Mouse (Mus musculus): ENCODE data around the gene Zbtb14. TPM values are rescaled to one million over a fixed set of nuclear protein-coding genes. Genes with fewer than 3 reads are reported as not detected.
A peak's percentile ranks its signal among the peaks of the same experiment; 100 is the strongest.

The Zbtb14 gene
- polyA plus RNA-seq, 1 experiment from 2014 or later, result 15.2 TPM

DNA sequence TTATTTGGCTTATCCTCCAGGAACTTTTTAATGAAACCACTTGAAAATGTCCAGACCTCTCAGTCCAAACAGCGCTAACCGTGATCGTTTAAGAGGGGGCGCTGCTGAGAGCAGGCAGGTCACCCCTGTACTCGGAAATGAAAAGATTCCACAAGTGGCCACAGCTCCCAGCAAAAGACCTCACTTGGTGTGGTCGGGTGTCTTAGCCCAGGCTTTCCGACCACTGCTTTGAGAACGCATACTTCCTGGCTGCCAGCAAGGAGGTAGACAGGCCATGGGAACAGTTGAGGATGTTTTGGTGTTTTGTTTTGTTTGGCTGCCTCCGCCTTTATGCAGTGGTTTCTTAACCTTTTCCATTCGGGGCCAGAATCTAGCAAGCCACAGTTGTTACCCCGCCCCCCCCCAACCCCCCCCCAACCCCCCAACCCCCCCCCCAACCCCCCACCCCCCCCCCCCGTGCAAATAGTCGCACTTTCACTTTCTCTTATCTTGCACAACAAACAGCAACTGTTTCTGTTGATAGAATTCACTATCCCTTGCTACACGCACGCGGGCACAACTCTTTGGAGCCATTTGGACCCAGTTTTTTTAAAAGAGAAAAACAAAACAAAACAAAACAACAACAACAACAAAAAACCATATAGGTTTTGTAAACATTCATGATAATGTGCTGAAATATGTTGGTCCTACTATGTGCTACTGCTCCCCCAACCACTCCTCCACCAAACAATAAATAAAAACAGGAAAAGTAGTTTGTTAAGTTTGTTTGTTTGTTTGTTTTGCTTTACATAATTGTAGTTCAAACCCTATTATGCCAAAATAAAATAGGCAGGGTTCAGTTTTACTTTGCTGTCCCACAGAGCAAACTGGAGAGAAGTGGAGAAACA is 13.5 kb downstream of the Zbtb14 start:
- H3K4me1 ChIP-seq (ENCODE audit: control insufficient read depth, insufficient read depth, low read length), result no peaks in the 10 kb centered on the region
- no peak overlapping the region for H3K4me3 ChIP-seq (ENCODE audit: low read depth, low read length)
- H3K36me3 ChIP-seq (ENCODE audit: control insufficient read depth, insufficient read depth, low read length), result 0 out of 2 replicates have a peak, but pooled peaks cover 3% of the 10 kb centered on the region
- no peaks in the 10 kb centered on the region for H3K9me3 ChIP-seq (ENCODE audit: control insufficient read depth, low read length)
- WGBS, result 30% methylated on average over 14 of the region's 16 CpGs
- H3K9ac ChIP-seq (ENCODE audit: low read depth, low read length), result no peak overlapping the region
- peak overlapping the region; percentile 34; the same call in 1 of the 2 replicates for H3K4me2 ChIP-seq (ENCODE audit: low read depth, low read length)
- H3K27me3 ChIP-seq (replicated peaks; ENCODE audit: control insufficient read depth, insufficient read depth, low read length), result no peaks in the 10 kb centered on the region
- ATAC-seq (ENCODE audit: low read depth) (no peak), DNase-seq (ENCODE audit: low spot score) (no peak)
- H3K27ac ChIP-seq (replicated peaks; ENCODE audit: low read depth, low read length), result no peak overlapping the region

GRCm38 (mm10) chr17:69397163-69397562 is 14.3 kb downstream of the Zbtb14 start:
- no peak overlapping the region for H3K9ac ChIP-seq (ENCODE audit: low read depth, low read length)
- 49% methylated on average over 5 of the region's 5 CpGs for WGBS
- no peak for ATAC-seq (ENCODE audit: low read depth)
- no peaks in the 10 kb centered on the region for H3K9me3 ChIP-seq (ENCODE audit: control insufficient read depth, low read length)
- no peak for DNase-seq (ENCODE audit: low spot score)
- H3K27me3 ChIP-seq (replicated peaks; ENCODE audit: control insufficient read depth, insufficient read depth, low read length), result no peaks in the 10 kb centered on the region
- H3K4me3 ChIP-seq (ENCODE audit: low read depth, low read length), result no peak overlapping the region
- H3K36me3 ChIP-seq (ENCODE audit: control insufficient read depth, insufficient read depth, low read length), result no peaks in the 10 kb centered on the region
- no peak overlapping the region for H3K4me2 ChIP-seq (ENCODE audit: low read depth, low read length)
- no peaks in the 10 kb centered on the region for H3K4me1 ChIP-seq (ENCODE audit: control insufficient read depth, insufficient read depth, low read length)
- no peak overlapping the region for H3K27ac ChIP-seq (replicated peaks; ENCODE audit: low read depth, low read length)

- DNase-seq (ENCODE audit: low spot score), result no peak
Observed at GRCm38 (mm10) chr17:69398092-69398491, 15.2 kb downstream of the Zbtb14 start.

DNA sequence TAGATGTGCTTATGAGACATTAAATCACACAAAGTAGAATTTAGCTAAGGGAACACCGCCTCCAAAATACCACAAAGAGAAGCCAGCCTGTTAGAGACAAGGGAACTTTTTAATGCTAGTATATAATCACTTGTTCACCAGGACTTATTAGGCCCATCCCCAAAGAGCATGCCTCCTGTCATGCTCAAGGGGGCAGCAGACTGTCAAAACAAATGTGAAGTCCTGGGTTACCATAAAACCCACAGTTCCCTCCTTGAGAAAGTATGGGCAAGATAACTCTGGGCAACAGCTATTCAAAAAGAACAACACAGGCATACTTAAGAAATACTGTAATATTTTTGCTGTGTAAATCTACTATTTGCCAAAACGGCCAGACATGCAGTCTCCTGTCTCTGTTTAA is 18.3 kb downstream of the Zbtb14 start:
- ATAC-seq (ENCODE audit: low read depth), result no peak

More at GRCm38 (mm10) chr17:69398092-69398491, 15.2 kb downstream of the Zbtb14 start:
- no peaks in the 10 kb centered on the region for H3K27me3 ChIP-seq (replicated peaks; ENCODE audit: control insufficient read depth, insufficient read depth, low read length)
- no peaks in the 10 kb centered on the region for H3K4me1 ChIP-seq (ENCODE audit: control insufficient read depth, insufficient read depth, low read length)
- no peaks in the 10 kb centered on the region for H3K36me3 ChIP-seq (ENCODE audit: control insufficient read depth, insufficient read depth, low read length)
- no peak overlapping the region for H3K4me3 ChIP-seq (ENCODE audit: low read depth, low read length)
- no peaks in the 10 kb centered on the region for H3K9me3 ChIP-seq (ENCODE audit: control insufficient read depth, low read length)
- H3K27ac ChIP-seq (replicated peaks; ENCODE audit: low read depth, low read length), result no peak overlapping the region
- no peak overlapping the region for H3K4me2 ChIP-seq (ENCODE audit: low read depth, low read length)
- H3K9ac ChIP-seq (ENCODE audit: low read depth, low read length), result no peak overlapping the region
- no peak for ATAC-seq (ENCODE audit: low read depth)

GRCm38 (mm10) chr17:69416163-69416562 is 33.3 kb downstream of the Zbtb14 start:
- H3K4me1 ChIP-seq (ENCODE audit: control insufficient read depth, insufficient read depth, low read length), result 0 out of 2 replicates have a peak, but pooled peaks cover 7% of the 10 kb centered on the region
- DNase-seq (ENCODE audit: low spot score), result no peak
- H3K4me3 ChIP-seq (ENCODE audit: low read depth, low read length), result peak overlapping the region; percentile 65
- H3K27me3 ChIP-seq (replicated peaks; ENCODE audit: control insufficient read depth, insufficient read depth, low read length), result no peaks in the 10 kb centered on the region
- peak overlapping the region; percentile 73 for H3K4me2 ChIP-seq (ENCODE audit: low read depth, low read length)
- peak overlapping the region; percentile 95; the same call in 1 of the 2 replicates for H3K27ac ChIP-seq (replicated peaks; ENCODE audit: low read depth, low read length)
- no peaks in the 10 kb centered on the region for H3K36me3 ChIP-seq (ENCODE audit: control insufficient read depth, insufficient read depth, low read length)
- no peak for ATAC-seq (ENCODE audit: low read depth)
- no peaks in the 10 kb centered on the region for H3K9me3 ChIP-seq (ENCODE audit: control insufficient read depth, low read length)
- peak overlapping the region; percentile 87 for H3K9ac ChIP-seq (ENCODE audit: low read depth, low read length)

More for the DNA sequence above, 18.3 kb downstream of the Zbtb14 start:
- 70% methylated on average over 2 of the region's 2 CpGs for WGBS
- no peaks in the 10 kb centered on the region for H3K4me1 ChIP-seq (ENCODE audit: control insufficient read depth, insufficient read depth, low read length)
- no peak overlapping the region for H3K9ac ChIP-seq (ENCODE audit: low read depth, low read length)
- H3K9me3 ChIP-seq (ENCODE audit: control insufficient read depth, low read length), result no peaks in the 10 kb centered on the region
- no peaks in the 10 kb centered on the region for H3K27me3 ChIP-seq (replicated peaks; ENCODE audit: control insufficient read depth, insufficient read depth, low read length)
- no peaks in the 10 kb centered on the region for H3K36me3 ChIP-seq (ENCODE audit: control insufficient read depth, insufficient read depth, low read length)
- H3K4me3 ChIP-seq (ENCODE audit: low read depth, low read length), result no peak overlapping the region
- no peak for DNase-seq (ENCODE audit: low spot score)
- H3K4me2 ChIP-seq (ENCODE audit: low read depth, low read length), result no peak overlapping the region
- no peak overlapping the region for H3K27ac ChIP-seq (replicated peaks; ENCODE audit: low read depth, low read length)

DNA sequence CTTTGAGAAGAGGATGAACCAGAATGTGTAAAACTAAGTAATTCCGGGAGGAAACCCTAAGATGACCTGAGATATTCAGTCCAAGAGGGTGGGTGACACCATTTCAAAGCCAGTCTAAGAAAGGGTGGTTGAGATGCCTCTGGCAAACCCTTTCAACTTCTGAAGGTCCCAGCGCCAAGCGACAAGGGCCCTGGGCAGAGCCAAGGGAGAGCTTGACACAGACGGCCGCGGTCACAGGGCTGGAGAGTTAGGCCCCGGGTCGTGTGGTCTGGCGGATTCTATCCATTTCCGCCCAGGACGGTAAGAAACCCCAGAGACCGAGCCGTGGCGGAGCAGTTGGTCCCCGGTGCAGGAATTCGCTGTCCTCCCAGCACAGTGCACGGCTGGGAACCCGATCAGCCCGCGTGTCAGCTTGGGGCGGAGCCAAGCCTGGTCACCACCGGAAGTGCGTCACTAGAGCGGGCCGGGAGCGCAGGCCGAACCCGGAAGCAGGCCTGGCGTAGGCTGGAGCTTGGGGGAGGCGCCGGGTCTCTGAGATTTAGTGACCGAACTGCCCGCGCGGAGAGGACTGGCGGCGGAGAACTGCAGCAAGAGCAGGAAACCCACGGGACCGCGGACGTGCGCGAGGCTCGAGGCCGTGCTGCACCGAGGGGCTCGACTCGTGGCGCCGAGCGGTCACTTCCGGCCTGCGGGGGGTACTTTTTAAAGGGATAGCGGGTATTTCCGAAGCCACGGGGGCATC is 34.2 kb downstream of the Zbtb14 start:
- Histone ChIP-seq H3K4me3 (ENCODE audit: low read depth, low read length) (peak overlapping the region; percentile 65), H3K27ac (replicated peaks; ENCODE audit: low read depth, low read length) (peak overlapping the region; percentile 95), H3K9ac (ENCODE audit: low read depth, low read length) (peak overlapping the region; percentile 87), H3K27me3 (replicated peaks; ENCODE audit: control insufficient read depth, insufficient read depth, low read length) (no peaks in the 10 kb centered on the region), H3K9me3 (ENCODE audit: control insufficient read depth, low read length) (no peaks in the 10 kb centered on the region), H3K4me2 (ENCODE audit: low read depth, low read length) (peak overlapping the region; percentile 73), H3K4me1 (ENCODE audit: control insufficient read depth, insufficient read depth, low read length) (0 out of 2 replicates have a peak, but pooled peaks cover 7% of the 10 kb centered on the region), H3K36me3 (ENCODE audit: control insufficient read depth, insufficient read depth, low read length) (no peaks in the 10 kb centered on the region)
- ATAC-seq (ENCODE audit: low read depth), result peak; percentile 100
- WGBS, result 0% methylated on average over 28 of the region's 56 CpGs
- DNase-seq (ENCODE audit: low spot score), result peak; percentile 95

DNA sequence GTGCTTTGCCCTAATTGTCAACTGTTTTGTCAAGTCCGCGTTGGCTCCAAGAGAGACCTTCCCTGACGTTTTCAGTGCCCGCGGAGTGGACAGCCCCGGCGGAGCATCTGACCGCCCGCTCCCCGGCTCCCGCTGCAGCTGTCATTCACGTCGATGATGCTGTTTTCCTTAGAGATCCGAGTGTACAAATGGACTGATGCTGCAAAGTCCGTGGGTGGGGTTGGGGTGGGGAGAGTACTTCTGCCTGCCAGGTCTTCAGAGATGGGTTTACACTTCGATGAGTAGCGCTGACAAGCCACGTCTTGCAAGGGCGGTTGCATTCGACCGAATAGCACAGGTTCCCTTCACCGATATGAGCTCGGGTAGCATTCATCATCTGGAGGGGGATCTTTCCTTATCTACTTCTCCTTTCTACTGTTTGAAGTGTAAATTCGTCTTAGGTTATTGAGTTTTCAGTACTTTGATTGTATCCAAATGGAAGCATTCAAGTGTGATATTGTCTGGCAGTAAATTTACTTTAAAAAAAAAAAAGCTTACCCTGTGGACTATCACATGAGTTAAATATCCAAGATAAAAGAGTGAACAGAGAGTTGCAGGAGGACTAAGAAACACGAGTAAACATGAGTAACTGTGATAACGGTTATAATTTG is 35.0 kb downstream of the Zbtb14 start:
- peak; percentile 57 for DNase-seq (ENCODE audit: low spot score)
- Histone ChIP-seq H3K27me3 (replicated peaks; ENCODE audit: control insufficient read depth, insufficient read depth, low read length) (no peaks in the 10 kb centered on the region), H3K9me3 (ENCODE audit: control insufficient read depth, low read length) (no peaks in the 10 kb centered on the region), H3K4me2 (ENCODE audit: low read depth, low read length) (peak overlapping the region; percentile 73), H3K4me1 (ENCODE audit: control insufficient read depth, insufficient read depth, low read length) (0 out of 2 replicates have a peak, but pooled peaks cover 7% of the 10 kb centered on the region), H3K9ac (ENCODE audit: low read depth, low read length) (peak overlapping the region; percentile 87), H3K4me3 (ENCODE audit: low read depth, low read length) (peak overlapping the region; percentile 65), H3K27ac (replicated peaks; ENCODE audit: low read depth, low read length) (peak overlapping the region; percentile 95), H3K36me3 (ENCODE audit: control insufficient read depth, insufficient read depth, low read length) (no peaks in the 10 kb centered on the region)
- peak; percentile 35 for ATAC-seq (ENCODE audit: low read depth)
- WGBS, result 3% methylated on average over 26 of the region's 26 CpGs

- no peaks in the 10 kb centered on the region for H3K27me3 ChIP-seq (replicated peaks; ENCODE audit: control insufficient read depth, insufficient read depth, low read length)
- no peaks in the 10 kb centered on the region for H3K36me3 ChIP-seq (ENCODE audit: control insufficient read depth, insufficient read depth, low read length)
- WGBS, result 8% methylated on average over 1 of the region's 1 CpGs
- H3K4me3 ChIP-seq (ENCODE audit: low read depth, low read length), result no peak overlapping the region
- no peak for ATAC-seq (ENCODE audit: low read depth)
- no peak overlapping the region for H3K4me2 ChIP-seq (ENCODE audit: low read depth, low read length)
- no peak overlapping the region for H3K27ac ChIP-seq (replicated peaks; ENCODE audit: low read depth, low read length)
- H3K9ac ChIP-seq (ENCODE audit: low read depth, low read length), result no peak overlapping the region
- no peaks in the 10 kb centered on the region for H3K9me3 ChIP-seq (ENCODE audit: control insufficient read depth, low read length)
- peak; percentile 54 for DNase-seq (ENCODE audit: low spot score)
- 0 out of 2 replicates have a peak, but pooled peaks cover 7% of the 10 kb centered on the region for H3K4me1 ChIP-seq (ENCODE audit: control insufficient read depth, insufficient read depth, low read length)
Observed at GRCm38 (mm10) chr17:69421592-69421991, 38.7 kb downstream of the Zbtb14 start.

Measured in embryonic facial prominence, embryonic 14.5 days (tissue).